Mouse (Mus musculus) adrenal gland, adult 18-20 months (tissue): ENCODE measurements at regions not wholly inside any gene's neighbourhood (a gene's known extent, or its start where the extent isn't known, plus 50 kb on each side); places are given as distances from the start of the nearest gene placed in this dataset.
A peak's percentile ranks its signal among the peaks of the same experiment; 100 is the strongest.

ENCODE experiments used
- DNase-seq, 2 experiments: peaks; one replicate each; pipeline ENCODE4 v3.0.0; 2021 to 2022; ENCODE audit warnings: low spot score in 2 of 2

DNA sequence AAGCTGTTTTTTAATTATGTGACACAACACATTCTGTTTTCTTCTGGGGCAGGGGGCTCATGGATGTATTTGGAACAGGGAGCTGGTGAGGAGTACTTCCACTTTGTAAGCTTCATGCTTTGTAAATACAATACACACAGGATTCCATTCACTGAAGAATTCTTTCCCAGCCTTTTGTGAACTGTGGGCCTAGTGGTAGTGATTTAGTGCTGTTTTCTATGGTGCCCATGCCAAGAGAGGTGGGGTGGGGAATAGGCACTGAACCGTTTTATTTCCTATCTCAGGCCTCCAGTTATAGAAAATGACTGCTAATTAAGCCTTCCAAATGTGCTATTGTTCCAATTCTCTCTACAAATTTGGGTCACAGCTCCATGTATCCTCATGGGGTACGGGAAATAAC, 442.5 kb upstream of the Cd180 start:
- no peak for DNase-seq

GRCm38 (mm10) chr13:102251709-102252108, 441.6 kb upstream of the Cd180 start:
- DNase-seq = no peak

DNA sequence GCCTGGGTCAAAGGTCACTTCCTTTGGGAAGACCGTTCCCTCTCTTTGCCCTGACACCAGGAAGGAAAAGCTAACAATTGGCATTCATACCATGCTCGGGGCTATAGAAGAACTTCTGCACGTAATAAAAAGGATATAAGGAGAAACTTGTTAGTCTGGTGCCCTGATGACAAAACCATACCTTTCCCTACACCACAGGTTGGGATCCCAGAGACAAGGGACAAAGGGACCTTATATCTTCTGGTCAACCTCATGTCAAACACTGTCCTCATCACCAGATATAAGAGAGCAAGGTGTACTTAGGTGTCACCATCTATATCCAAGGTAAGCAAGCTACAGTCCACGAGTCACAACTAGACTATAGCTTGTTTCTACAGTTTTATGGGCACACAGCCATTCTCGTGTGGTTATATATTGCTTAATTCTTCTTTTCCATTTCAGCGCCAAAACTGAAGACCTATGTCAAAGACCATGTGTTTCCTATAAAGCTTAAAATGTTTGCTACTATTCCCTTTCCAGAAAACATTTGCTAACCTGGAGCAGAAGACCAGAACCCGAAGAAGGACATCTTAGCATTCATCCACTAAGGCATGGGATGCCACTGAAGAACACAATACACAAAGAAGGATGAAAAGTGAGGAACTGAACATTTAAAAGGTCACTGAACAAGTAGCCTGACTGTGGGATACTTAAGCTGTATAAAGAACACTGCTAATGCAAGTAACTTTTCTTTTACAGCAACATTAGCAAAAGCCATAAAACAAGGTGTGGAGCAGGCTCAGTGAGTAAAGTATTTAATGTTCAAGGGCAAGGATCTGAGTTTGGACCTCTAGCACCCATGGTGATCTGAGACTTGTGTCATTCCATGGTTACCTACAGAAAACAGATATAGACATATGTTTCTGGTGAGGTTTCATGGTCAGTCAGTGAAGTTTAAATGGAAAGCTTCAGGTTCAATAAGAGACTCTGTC, 437.7 kb upstream of the Cd180 start:
- no peak for DNase-seq

- no peak for DNase-seq
Observed at GRCm38 (mm10) chr13:102258207-102258606, 435.2 kb upstream of the Cd180 start.

GRCm38 (mm10) chr13:102273818-102274217, 419.5 kb upstream of the Cd180 start:
- DNase-seq = no peak

- no peak for DNase-seq
Observed at GRCm38 (mm10) chr13:102275296-102275695, 418.1 kb upstream of the Cd180 start.

DNA sequence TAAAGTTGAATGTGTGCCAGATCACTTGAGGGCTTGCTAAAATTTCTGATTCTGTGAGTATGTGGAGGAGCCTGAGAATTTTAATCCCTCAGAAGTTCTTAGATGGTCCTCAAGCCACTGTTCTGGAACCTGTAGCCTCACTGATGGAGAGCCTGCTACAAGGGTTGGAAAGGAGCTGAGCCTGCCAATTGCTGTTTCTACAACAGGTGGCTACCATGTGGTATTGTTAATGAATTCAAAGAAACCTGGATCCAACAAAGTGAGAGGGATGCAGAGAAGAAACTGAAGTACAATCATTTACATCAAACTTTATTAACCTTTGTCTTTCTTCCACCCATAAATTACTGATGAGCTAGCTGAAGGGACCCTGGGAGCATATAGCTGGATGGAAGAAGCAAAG, 416.5 kb upstream of the Cd180 start:
- no peak for DNase-seq

GRCm38 (mm10) chr13:102280198-102280597, 413.2 kb upstream of the Cd180 start:
- DNase-seq = no peak

DNA sequence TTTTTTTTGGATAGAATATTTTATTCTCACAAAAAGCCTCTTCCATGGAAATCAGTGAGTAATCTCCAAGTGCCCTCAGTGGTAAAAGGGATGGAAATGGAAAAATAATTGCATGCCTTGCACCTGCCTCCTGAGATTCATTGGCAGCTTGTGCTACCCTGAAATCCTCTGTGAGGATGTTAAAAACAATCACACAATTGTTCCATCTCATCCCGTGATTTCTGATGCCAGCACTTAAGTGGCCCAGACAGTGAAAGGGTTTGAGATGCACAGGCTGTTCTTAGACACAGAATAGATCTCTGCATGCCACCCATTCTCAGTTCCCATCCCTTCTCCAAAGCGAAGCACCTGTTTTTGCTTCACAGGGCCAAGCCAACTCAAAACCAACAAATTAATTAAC, 398.9 kb upstream of the Cd180 start:
- no peak for DNase-seq

DNA sequence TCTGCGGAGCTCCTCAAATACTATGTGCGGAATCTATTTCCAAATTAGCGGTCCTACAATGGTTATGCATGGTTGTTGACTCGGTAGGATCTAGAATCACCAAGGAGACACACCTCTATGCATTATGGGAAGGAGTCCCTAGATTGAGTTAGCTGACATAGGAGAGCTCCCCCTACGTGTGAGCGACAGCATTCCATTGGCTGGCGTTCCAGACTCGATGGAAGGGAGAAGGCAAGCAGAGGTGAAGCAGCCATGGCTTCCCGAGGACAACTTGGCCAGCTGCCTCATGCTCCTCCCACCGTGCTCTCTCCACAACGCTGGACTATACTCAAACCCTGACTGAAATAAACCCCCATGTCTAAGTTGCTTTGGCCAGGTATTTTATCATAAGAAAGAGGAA, 398.3 kb upstream of the Cd180 start:
- DNase-seq = no peak

GRCm38 (mm10) chr13:102307983-102308382, 385.4 kb upstream of the Cd180 start:
- no peak for DNase-seq

DNA sequence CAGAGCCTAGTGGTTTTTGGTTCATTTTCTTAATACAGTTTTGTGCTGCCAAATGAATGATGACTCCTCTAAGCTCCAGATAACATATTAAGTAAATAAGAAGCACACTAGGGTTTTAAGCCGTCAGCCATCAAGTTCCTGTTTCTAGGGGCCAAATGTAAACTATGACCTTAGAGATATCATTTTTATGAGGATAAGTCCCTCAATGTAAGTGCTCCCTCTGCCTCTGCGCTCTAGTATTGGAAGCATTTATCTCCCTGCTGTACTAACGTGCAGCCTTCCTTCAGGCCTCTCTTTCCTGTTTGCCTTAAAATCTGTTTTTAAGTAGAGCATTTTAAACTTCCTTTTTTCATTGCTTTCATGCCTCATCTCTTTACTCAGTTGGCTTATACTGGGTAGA, 381.3 kb upstream of the Cd180 start:
- no peak for DNase-seq

- no peak for DNase-seq
Observed at GRCm38 (mm10) chr13:102315921-102316692, 377.3 kb upstream of the Cd180 start.

DNA sequence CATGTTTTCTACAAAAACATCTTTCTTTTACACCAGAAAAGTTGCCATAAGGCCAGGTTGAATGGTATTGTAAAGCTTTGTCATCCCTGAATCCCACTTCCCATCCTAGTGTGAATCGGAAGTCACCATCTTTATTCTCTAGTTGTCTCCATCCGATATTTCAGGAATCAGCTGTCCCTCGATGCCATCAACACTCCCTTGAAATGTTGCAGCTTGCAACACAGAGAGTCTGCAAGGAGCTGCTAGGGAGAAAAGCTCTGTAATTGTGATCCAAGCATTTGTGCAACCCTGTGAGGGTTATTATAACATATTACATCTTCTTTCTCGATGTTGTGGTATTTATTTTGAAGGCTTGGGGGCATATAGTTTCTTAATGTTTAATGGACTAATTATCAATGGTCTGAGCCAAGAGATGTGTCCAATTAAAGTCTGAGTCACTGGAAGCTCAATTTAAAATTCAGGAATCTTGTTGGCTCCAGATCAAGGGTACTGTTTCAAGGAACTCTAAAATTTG, 374.4 kb upstream of the Cd180 start:
- DNase-seq = no peak

DNA sequence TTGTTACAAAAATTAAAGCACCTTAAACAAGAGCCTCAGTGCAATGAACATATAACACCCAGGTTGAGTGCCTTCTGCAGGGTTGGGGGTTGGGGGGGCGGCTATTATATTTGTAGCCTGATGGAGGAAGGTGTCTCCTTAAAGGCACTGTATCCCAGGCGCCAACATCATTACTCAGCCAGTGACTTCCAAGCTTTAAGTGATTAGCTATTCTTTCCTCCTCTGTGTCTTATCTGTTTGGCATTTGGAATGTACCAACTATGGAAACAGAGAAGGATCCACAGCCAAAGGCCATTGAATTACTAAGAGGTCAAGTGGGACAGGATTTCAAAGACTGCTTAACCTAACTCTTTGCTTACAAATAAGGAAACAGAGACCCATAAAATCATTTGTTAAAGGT, 373.9 kb upstream of the Cd180 start:
- DNase-seq = no peak

GRCm38 (mm10) chr13:102323876-102324275, 369.5 kb upstream of the Cd180 start:
- DNase-seq = no peak

GRCm38 (mm10) chr13:102326003-102326402, 367.4 kb upstream of the Cd180 start:
- DNase-seq = no peak

DNA sequence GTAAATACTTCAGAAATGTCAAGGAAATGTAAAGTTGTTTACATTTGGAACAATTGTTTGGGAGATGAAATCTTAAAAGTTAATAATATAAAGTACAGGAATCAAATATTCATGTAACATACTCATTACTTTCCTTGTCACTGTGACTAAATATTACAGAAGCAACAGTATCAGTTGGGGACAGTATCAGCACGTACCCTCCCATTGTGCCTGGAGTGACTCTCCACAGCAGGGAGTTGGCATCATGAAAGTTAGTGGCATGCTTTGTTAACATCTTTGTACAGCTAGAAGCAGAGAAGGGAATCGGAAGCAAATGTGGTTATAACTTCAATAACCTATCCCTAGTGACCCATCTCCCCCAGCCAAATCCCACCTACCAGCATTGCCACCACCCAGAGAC, 366.8 kb upstream of the Cd180 start:
- no peak for DNase-seq

DNA sequence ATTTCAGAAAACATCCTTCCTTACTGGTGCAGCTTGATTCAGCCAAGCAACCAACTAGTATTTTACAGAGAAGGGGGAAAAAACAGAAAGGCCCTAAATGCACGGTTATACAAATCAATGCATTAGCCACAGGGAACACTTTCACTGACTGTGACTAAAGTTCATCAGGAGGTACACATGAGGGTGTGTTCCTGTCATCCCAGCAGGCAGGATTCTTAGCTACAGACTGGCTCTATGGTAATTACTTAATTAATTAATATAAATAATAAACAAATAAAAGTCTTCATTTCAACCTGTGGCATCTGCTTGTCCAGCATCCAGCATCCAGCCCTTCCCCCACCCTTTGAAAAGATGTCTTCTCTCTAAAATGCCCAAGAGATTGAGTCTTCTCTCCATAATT, 359.7 kb upstream of the Cd180 start:
- DNase-seq = no peak

DNA sequence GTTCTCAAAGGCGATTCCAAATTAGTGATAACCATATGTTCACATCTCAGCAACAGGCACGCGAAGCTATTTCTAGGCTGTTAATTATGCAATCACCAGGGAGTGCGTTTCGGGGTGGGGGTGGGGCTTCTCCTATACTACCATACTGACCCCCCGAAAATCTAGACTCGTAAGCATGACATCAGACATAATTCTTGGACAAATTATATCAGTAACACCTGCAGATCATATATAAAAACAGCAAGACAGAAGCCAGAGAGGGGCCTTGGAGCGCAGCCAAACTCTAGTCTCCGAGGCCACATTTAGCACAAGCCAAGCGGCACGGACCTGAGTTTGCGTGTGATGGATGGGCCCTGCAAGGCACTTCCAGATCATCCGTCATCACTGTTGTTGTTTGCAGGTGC, 359.2 kb upstream of the Cd180 start:
- peak; percentile 15 to 24 for DNase-seq

GRCm38 (mm10) chr13:102343236-102343635, 350.1 kb upstream of the Cd180 start:
- DNase-seq = no peak
